Mouse (Mus musculus): ENCODE measurements around the gene Cartpt. TPM values are rescaled to one million over a fixed set of nuclear protein-coding genes. Genes with fewer than 3 reads are reported as not detected.

The Cartpt gene
- polyA plus RNA-seq, 1 experiment from 2014 or later = 2.4 TPM

Other genes with a start within 250 kb of the Cartpt start
- 30.5 and 34.4 TPM in 2 replicates for gene Mccc2, start 114.5 kb upstream of the Cartpt start, polyA plus RNA-seq (2015; fragmentation: Nextera tagmentation; extraction: Ambion mirVana)
- 28.7 and 34.5 TPM in 2 replicates for gene Bdp1, start 203.0 kb upstream of the Cartpt start, polyA plus RNA-seq (2015; fragmentation: Nextera tagmentation; extraction: Ambion mirVana)
- 355 and 410 TPM in 2 replicates for gene Serf1, start 206.9 kb upstream of the Cartpt start, polyA plus RNA-seq (2015; fragmentation: Nextera tagmentation; extraction: Ambion mirVana)
- 44.6 and 50.6 TPM in 2 replicates for gene Smn1, start 223.8 kb upstream of the Cartpt start, polyA plus RNA-seq (2015; fragmentation: Nextera tagmentation; extraction: Ambion mirVana)